Mouse (Mus musculus) liver, postnatal 0 days (tissue): ENCODE measurements around the gene Pet117. TPM values are rescaled to one million over a fixed set of nuclear protein-coding genes. Genes with fewer than 3 reads are reported as not detected.

ENCODE experiments used
- ATAC-seq: fragments of 200-750 bp; cut with Nextera tagmentation; 2 replicates; pipeline ENCODE4 v1.8.0; 2017; ENCODE audit warnings: mild to moderate bottlenecking, moderate library complexity
- DNase-seq: peaks from one replicate; pipeline ENCODE4 v3.0.0-alpha.2; 2016
- H3K27ac ChIP-seq: fragments of 300-500 bp; sonication (generic); 2 replicates; pipeline ENCODE4 v1.5.1; 2014; ENCODE audit warnings: antibody characterized with exemption, moderate library complexity, mild to moderate bottlenecking, low read depth
- H3K27me3 ChIP-seq: fragments of 300-500 bp; sonication (generic); 2 replicates; pipeline ENCODE4 v1.6.1; 2014; ENCODE audit warnings: low read length, control low read depth, mixed read lengths; ENCODE audit not compliant: insufficient read depth
- H3K36me3 ChIP-seq: fragments of 300-500 bp; sonication (generic); replicated peaks from 2 replicates; pipeline ENCODE4 v1.6.1; 2014; ENCODE audit warnings: mild to moderate bottlenecking, control low read depth, low read length, moderate library complexity, mixed read lengths; ENCODE audit not compliant: insufficient read depth
- H3K4me1 ChIP-seq: fragments of 300-500 bp; sonication (generic); 2 replicates; pipeline ENCODE4 v1.6.1; 2014; ENCODE audit warnings: antibody characterized with exemption, mild to moderate bottlenecking, control low read depth; ENCODE audit not compliant: insufficient read depth
- H3K4me2 ChIP-seq: fragments of 300-500 bp; sonication (generic); 2 replicates; pipeline ENCODE4 v1.6.1; 2014; ENCODE audit warnings: low read depth, mild to moderate bottlenecking, low read length, moderate library complexity, mixed read lengths
- H3K4me3 ChIP-seq: fragments of 300-500 bp; sonication (generic); 2 replicates; pipeline ENCODE4 v1.5.1; 2014; ENCODE audit warnings: low read depth, low read length
- H3K9ac ChIP-seq: fragments of 300-500 bp; sonication (generic); replicated peaks from 2 replicates; pipeline ENCODE4 v1.6.1; 2014; ENCODE audit warnings: mild to moderate bottlenecking, moderate library complexity
- H3K9me3 ChIP-seq: fragments of 300-500 bp; sonication (generic); 2 replicates; pipeline ENCODE4 v1.6.1; 2016; ENCODE audit warnings: mild to moderate bottlenecking, control low read depth, low read length, mixed read lengths
- CTCF ChIP-seq: sonication (generic); IDR thresholded peaks from 2 replicates; pipeline ENCODE4 v1.5.1; 2016; ENCODE audit warnings: antibody characterized with exemption, low read depth
- EP300 ChIP-seq: IDR thresholded peaks from 2 replicates; pipeline ENCODE4 v1.6.1; 2016; ENCODE audit warnings: antibody characterized with exemption, low read depth, mild to moderate bottlenecking
- WGBS: fragments of 180-500 bp; shearing (Covaris S2); extraction: QIAGEN DNeasy Blood & Tissue Kit; methylation state at CpG from one replicate; pipeline ENCODE4 v1.1.7; 2014; ENCODE audit not compliant: insufficient replicate concordance; 5-methylcytosine and 5-hydroxymethylcytosine counted together
- polyA plus RNA-seq: library from polyadenylated mRNA; unstranded; fragments of >200 nt; fragmentation: Nextera tagmentation; extraction: Ambion mirVana; gene quantifications from 2 replicates; pipeline ENCODE4 v1.2.1, GENCODE M21; 2015

The Pet117 gene
- polyA plus RNA-seq, 1 experiment from 2014 or later: 2.2 TPM

DNA sequence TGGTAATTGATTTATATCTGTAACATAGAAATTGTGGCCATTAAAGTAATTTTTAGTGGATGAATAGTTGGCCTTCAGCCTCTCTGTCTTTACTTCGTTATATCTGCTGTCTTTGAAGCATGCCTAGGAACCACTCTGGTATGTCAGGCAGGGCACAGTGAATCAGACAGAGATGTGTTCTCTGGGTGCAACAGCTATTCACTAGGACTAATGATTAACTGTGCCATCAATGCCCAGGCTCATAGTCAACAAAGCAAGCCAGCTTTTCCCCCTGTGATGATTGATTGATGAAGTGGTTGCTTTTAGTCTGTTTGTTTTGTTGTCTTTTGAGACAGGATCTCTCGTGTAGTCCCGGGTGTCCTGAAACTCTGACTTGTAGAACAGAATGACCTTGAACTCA is 19.6 kb downstream of the Pet117 start:
- Histone ChIP-seq H3K27me3 (no peaks in the 10 kb centered on the region), H3K4me3 (no peak overlapping the region), H3K4me2 (no peak overlapping the region; the same call in 1 of the 2 replicates), H3K27ac (peak overlapping the region; percentile 61; the same call in 1 of the 2 replicates), H3K4me1 (no peaks in the 10 kb centered on the region), H3K9me3 (no peaks in the 10 kb centered on the region), H3K36me3 (peaks cover 49% of the 10 kb centered on the region), H3K9ac (no peak overlapping the region)
- WGBS: 65% methylated on average over 3 of the region's 3 CpGs
- peak; percentile 86 for ATAC-seq
- DNase-seq: no peak
- TF ChIP-seq EP300 (no peak), CTCF (no peak)

DNA sequence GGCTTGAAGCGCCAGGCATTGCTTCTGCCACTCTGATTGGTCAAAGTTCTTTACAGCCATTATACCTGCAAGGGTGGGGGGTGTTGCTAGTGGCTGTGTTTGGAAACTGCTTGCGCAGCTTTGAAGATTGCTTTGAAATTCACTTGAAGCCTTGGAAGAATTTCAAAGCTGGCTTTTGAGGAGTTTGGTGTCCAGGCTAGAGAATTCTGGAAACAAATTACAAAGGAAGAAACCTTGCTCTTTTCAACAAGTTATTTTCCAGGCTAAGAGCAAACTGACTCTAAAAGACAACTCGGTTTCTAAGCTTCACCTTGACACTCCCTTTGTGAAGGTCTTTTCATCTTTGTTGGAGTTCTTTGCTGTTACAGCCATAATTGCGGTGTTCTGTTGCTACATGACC is 30.7 kb downstream of the Pet117 start:
- no peaks in the 10 kb centered on the region for H3K4me1 ChIP-seq
- H3K27me3 ChIP-seq: no peaks in the 10 kb centered on the region
- H3K4me2 ChIP-seq: no peak overlapping the region
- no peak overlapping the region for H3K27ac ChIP-seq
- 84% methylated on average over 4 of the region's 4 CpGs for WGBS
- TF ChIP-seq CTCF (no peak), EP300 (no peak)
- ATAC-seq: no peak
- no peaks in the 10 kb centered on the region for H3K9me3 ChIP-seq
- H3K4me3 ChIP-seq: no peak overlapping the region
- no peak overlapping the region for H3K9ac ChIP-seq
- peaks cover 57% of the 10 kb centered on the region for H3K36me3 ChIP-seq
- no peak for DNase-seq

DNA sequence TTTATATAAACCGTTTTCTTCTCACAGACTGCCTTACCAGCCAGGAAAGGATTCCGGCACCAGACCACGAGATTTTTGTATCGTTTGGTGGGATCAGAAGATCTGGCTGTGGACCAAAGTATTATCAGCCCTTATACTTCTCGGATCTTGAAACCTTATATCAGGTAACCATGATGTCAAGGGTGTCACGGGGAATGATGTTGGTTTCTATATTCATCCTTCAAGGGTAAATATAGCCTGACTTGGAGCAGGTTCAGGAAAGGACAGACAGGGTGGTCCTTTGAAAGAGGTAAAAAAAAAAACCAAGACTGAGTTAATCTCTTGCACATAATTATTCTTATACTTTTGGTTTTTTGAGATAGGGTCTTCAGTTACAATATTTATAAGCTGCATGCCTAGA is 31.9 kb downstream of the Pet117 start:
- Histone ChIP-seq H3K27ac (no peak overlapping the region), H3K4me1 (no peaks in the 10 kb centered on the region), H3K9ac (no peak overlapping the region), H3K36me3 (peaks cover 59% of the 10 kb centered on the region), H3K4me3 (no peak overlapping the region), H3K4me2 (no peak overlapping the region), H3K27me3 (no peaks in the 10 kb centered on the region), H3K9me3 (no peaks in the 10 kb centered on the region)
- DNase-seq (no peak), ATAC-seq (no peak)
- TF ChIP-seq CTCF: no peak
- TF ChIP-seq EP300: no peak
- 84% methylated on average over 6 of the region's 6 CpGs for WGBS

DNA sequence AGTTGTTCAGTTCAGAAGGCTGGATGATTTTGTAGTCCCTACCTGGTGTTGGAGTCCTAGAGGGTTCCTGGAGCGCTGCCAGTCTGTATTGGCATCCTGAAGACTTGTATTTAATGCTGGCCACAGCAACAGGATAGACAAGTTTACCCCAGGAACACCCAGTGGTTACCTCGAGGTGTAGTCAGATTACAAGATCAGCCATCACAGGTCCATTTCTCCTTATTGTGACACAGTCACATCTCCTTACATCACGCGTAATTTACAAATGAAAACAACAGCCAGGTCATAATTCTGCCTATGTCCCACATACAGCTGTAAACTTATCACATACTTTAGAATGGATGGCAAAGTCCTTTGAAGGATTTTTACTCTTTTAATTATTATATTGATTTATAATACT is 40.2 kb downstream of the Pet117 start:
- Histone ChIP-seq H3K27me3 (no peaks in the 10 kb centered on the region), H3K4me2 (no peak overlapping the region), H3K9me3 (no peaks in the 10 kb centered on the region), H3K36me3 (peaks cover 38% of the 10 kb centered on the region), H3K4me3 (no peak overlapping the region), H3K9ac (no peak overlapping the region), H3K4me1 (no peaks in the 10 kb centered on the region), H3K27ac (no peak overlapping the region)
- ATAC-seq: no peak
- 86% methylated on average over 4 of the region's 4 CpGs for WGBS
- TF ChIP-seq CTCF (no peak), EP300 (no peak)
- DNase-seq: no peak

DNA sequence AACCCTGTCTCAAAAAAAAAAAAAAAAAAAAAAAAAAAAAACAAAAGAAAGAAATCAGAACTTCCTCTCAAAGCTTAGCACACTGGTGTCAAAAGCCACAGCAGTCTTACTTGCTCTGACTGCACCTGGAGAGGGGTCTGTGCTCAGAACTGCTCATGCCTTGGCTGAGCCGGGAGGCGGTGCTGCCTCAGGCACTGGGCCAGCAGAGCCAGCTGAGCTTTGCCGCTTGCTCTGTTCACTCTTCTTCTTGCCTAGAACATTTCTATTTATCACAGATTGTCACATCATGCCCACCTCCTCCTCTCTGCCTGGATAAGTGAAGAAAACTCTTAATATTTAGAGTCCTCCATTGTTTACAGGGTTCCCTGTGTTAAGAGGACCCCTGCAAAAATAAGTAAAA is 41.8 kb downstream of the Pet117 start:
- Histone ChIP-seq H3K27me3 (no peaks in the 10 kb centered on the region), H3K27ac (no peak overlapping the region), H3K9me3 (no peaks in the 10 kb centered on the region), H3K4me2 (no peak overlapping the region), H3K4me3 (no peak overlapping the region), H3K4me1 (no peaks in the 10 kb centered on the region), H3K9ac (no peak overlapping the region), H3K36me3 (peaks cover 28% of the 10 kb centered on the region)
- DNase-seq (no peak), ATAC-seq (no peak)
- no peak for TF ChIP-seq CTCF
- no peak for TF ChIP-seq EP300
- WGBS: 78% methylated on average over 3 of the region's 3 CpGs

DNA sequence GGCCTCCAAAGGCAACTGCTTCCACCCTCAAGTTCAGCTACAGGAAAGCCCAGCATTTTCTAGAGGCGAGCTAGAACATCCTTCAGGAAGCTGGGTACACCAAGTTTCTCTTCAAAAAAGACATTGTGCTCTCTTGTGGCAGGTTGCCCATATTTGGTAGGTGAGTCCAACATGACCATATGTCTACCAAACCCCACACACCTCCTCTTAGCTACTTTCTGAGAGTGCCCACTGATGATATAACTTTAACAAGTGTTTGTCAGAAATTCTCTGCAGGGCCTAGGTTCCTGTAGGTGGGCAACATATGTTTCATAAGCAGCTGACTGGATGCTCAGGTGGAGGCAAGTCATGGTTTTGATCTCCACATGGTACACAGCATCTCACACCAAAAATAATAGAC is 45.9 kb downstream of the Pet117 start:
- DNase-seq: no peak
- TF ChIP-seq EP300: no peak
- no peak for TF ChIP-seq CTCF
- no peaks in the 10 kb centered on the region for H3K27me3 ChIP-seq
- H3K9ac ChIP-seq: no peak overlapping the region
- WGBS: 84% methylated on average over 1 of the region's 1 CpGs
- H3K9me3 ChIP-seq: no peaks in the 10 kb centered on the region
- ATAC-seq: no peak
- H3K36me3 ChIP-seq: no peaks in the 10 kb centered on the region
- no peak overlapping the region for H3K27ac ChIP-seq
- H3K4me2 ChIP-seq: no peak overlapping the region
- no peaks in the 10 kb centered on the region for H3K4me1 ChIP-seq
- H3K4me3 ChIP-seq: no peak overlapping the region

DNA sequence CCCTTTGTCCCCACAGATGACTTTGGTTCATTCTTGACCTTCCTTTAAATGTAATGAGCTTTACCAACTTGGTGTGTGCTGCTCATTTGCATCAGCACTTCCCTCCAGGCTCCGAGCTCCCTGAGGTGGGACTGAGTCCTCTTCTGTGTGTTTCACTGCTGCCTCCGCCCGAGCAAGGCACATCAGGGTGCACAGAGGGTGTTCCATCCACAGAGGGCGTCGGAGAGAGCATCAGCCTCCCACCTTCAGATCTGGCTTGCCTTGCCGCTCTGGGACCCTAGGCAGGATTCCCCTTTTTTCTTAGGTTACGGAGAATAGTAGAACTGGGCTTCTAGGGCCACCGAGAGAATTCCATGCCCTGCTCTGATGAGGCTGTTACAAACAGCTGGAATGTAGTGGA is 48.1 kb downstream of the Pet117 start:
- 60% methylated on average over 8 of the region's 8 CpGs for WGBS
- H3K9me3 ChIP-seq: no peaks in the 10 kb centered on the region
- H3K36me3 ChIP-seq: no peaks in the 10 kb centered on the region
- no peak overlapping the region for H3K4me2 ChIP-seq
- TF ChIP-seq EP300: no peak
- TF ChIP-seq CTCF: 0 out of 2 replicates have a peak, but pooled peaks have one; percentile 5
- ATAC-seq (no peak), DNase-seq (no peak)
- no peak overlapping the region for H3K4me3 ChIP-seq
- H3K27ac ChIP-seq: no peak overlapping the region
- H3K9ac ChIP-seq: no peak overlapping the region
- H3K27me3 ChIP-seq: no peaks in the 10 kb centered on the region
- no peaks in the 10 kb centered on the region for H3K4me1 ChIP-seq
